Mouse (Mus musculus): ENCODE results near the gene Oas2. TPM values are rescaled to one million over a fixed set of nuclear protein-coding genes. Genes with fewer than 3 reads are reported as not detected.
A peak's percentile ranks its signal among the peaks of the same experiment; 100 is the strongest.

Oas2 gene
- polyA plus RNA-seq, 1 experiment from 2014 or later = 0.44 TPM

- Histone ChIP-seq H3K27ac (ENCODE audit: low read length) (no peak overlapping the region), H3K4me3 (ENCODE audit: low read length) (no peak overlapping the region), H3K4me2 (replicated peaks; ENCODE audit: low read depth, low read length) (no peak overlapping the region), H3K27me3 (ENCODE audit: insufficient read depth, low read length) (peaks cover 29% of the 10 kb centered on the region), H3K36me3 (ENCODE audit: insufficient read depth, low read length) (no peaks in the 10 kb centered on the region), H3K9ac (replicated peaks; ENCODE audit: low read length) (no peak overlapping the region), H3K4me1 (ENCODE audit: insufficient read depth, low read length) (peaks cover 15% of the 10 kb centered on the region), H3K9me3 (ENCODE audit: low read length) (no peaks in the 10 kb centered on the region)
- 48% methylated on average over 4 of the region's 4 CpGs for WGBS
- ATAC-seq (ENCODE audit: low FRiP score, low TSS enrichment) = no peak
Observed at GRCm38 (mm10) chr5:120690417-120690816, 59.2 kb downstream of the Oas2 start.

GRCm38 (mm10) chr5:120688434-120688833, 61.2 kb downstream of the Oas2 start:
- H3K4me3 ChIP-seq (ENCODE audit: low read length) = no peak overlapping the region
- H3K27ac ChIP-seq (ENCODE audit: low read length) = no peak overlapping the region
- no peak for ATAC-seq (ENCODE audit: low FRiP score, low TSS enrichment)
- H3K4me1 ChIP-seq (ENCODE audit: insufficient read depth, low read length) = peaks cover 5% of the 10 kb centered on the region; the same call in 1 of the 2 replicates
- H3K9ac ChIP-seq (replicated peaks; ENCODE audit: low read length) = no peak overlapping the region
- no peaks in the 10 kb centered on the region for H3K9me3 ChIP-seq (ENCODE audit: low read length)
- no peaks in the 10 kb centered on the region for H3K36me3 ChIP-seq (ENCODE audit: insufficient read depth, low read length)
- no peak overlapping the region for H3K4me2 ChIP-seq (replicated peaks; ENCODE audit: low read depth, low read length)
- 40% methylated on average over 4 of the region's 4 CpGs for WGBS
- peaks cover 12% of the 10 kb centered on the region for H3K27me3 ChIP-seq (ENCODE audit: insufficient read depth, low read length)

- Histone ChIP-seq H3K4me1 (ENCODE audit: insufficient read depth, low read length) (peaks cover 10% of the 10 kb centered on the region), H3K4me2 (replicated peaks; ENCODE audit: low read depth, low read length) (no peak overlapping the region), H3K4me3 (ENCODE audit: low read length) (no peak overlapping the region), H3K27me3 (ENCODE audit: insufficient read depth, low read length) (peaks cover 11% of the 10 kb centered on the region), H3K9ac (replicated peaks; ENCODE audit: low read length) (no peak overlapping the region), H3K27ac (ENCODE audit: low read length) (no peak overlapping the region), H3K36me3 (ENCODE audit: insufficient read depth, low read length) (no peaks in the 10 kb centered on the region), H3K9me3 (ENCODE audit: low read length) (no peaks in the 10 kb centered on the region)
- WGBS = 88% methylated on average over 5 of the region's 5 CpGs
- ATAC-seq (ENCODE audit: low FRiP score, low TSS enrichment) = no peak
Observed at GRCm38 (mm10) chr5:120687897-120688296, 61.8 kb downstream of the Oas2 start.

- H3K4me2 ChIP-seq (replicated peaks; ENCODE audit: low read depth, low read length) = no peak overlapping the region
- no peak for ATAC-seq (ENCODE audit: low FRiP score, low TSS enrichment)
- H3K27me3 ChIP-seq (ENCODE audit: insufficient read depth, low read length) = peaks cover 13% of the 10 kb centered on the region
- H3K4me1 ChIP-seq (ENCODE audit: insufficient read depth, low read length) = peaks cover 14% of the 10 kb centered on the region
- WGBS = 81% methylated on average over 3 of the region's 3 CpGs
- no peaks in the 10 kb centered on the region for H3K36me3 ChIP-seq (ENCODE audit: insufficient read depth, low read length)
- no peaks in the 10 kb centered on the region for H3K9me3 ChIP-seq (ENCODE audit: low read length)
- no peak overlapping the region for H3K27ac ChIP-seq (ENCODE audit: low read length)
- no peak overlapping the region for H3K4me3 ChIP-seq (ENCODE audit: low read length)
- H3K9ac ChIP-seq (replicated peaks; ENCODE audit: low read length) = no peak overlapping the region
Observed at GRCm38 (mm10) chr5:120687484-120687851, 62.2 kb downstream of the Oas2 start.

GRCm38 (mm10) chr5:120686749-120687483, 62.7 kb downstream of the Oas2 start:
- Histone ChIP-seq H3K36me3 (ENCODE audit: insufficient read depth, low read length) (no peaks in the 10 kb centered on the region), H3K27me3 (ENCODE audit: insufficient read depth, low read length) (peaks cover 17% of the 10 kb centered on the region), H3K9ac (replicated peaks; ENCODE audit: low read length) (no peak overlapping the region), H3K4me1 (ENCODE audit: insufficient read depth, low read length) (peaks cover 16% of the 10 kb centered on the region), H3K9me3 (ENCODE audit: low read length) (no peaks in the 10 kb centered on the region), H3K27ac (ENCODE audit: low read length) (no peak overlapping the region), H3K4me3 (ENCODE audit: low read length) (no peak overlapping the region), H3K4me2 (replicated peaks; ENCODE audit: low read depth, low read length) (no peak overlapping the region)
- ATAC-seq (ENCODE audit: low FRiP score, low TSS enrichment) = no peak
- 79% methylated on average over 6 of the region's 6 CpGs for WGBS

GRCm38 (mm10) chr5:120685678-120686077, 64.0 kb downstream of the Oas2 start:
- WGBS = 70% methylated on average over 8 of the region's 8 CpGs
- Histone ChIP-seq H3K4me3 (ENCODE audit: low read length) (no peak overlapping the region), H3K9ac (replicated peaks; ENCODE audit: low read length) (no peak overlapping the region), H3K4me1 (ENCODE audit: insufficient read depth, low read length) (peaks cover 16% of the 10 kb centered on the region), H3K36me3 (ENCODE audit: insufficient read depth, low read length) (no peaks in the 10 kb centered on the region), H3K9me3 (ENCODE audit: low read length) (no peaks in the 10 kb centered on the region), H3K27me3 (ENCODE audit: insufficient read depth, low read length) (peaks cover 17% of the 10 kb centered on the region), H3K27ac (ENCODE audit: low read length) (no peak overlapping the region), H3K4me2 (replicated peaks; ENCODE audit: low read depth, low read length) (no peak overlapping the region)
- no peak for ATAC-seq (ENCODE audit: low FRiP score, low TSS enrichment)

GRCm38 (mm10) chr5:120682982-120683771, 66.5 kb downstream of the Oas2 start:
- H3K27me3 ChIP-seq (ENCODE audit: insufficient read depth, low read length) = peaks cover 17% of the 10 kb centered on the region
- H3K27ac ChIP-seq (ENCODE audit: low read length) = no peak overlapping the region
- H3K4me3 ChIP-seq (ENCODE audit: low read length) = 0 out of 2 replicates have a peak overlapping the region, but pooled peaks have one; percentile 4
- WGBS = 15% methylated on average over 24 of the region's 24 CpGs
- H3K9me3 ChIP-seq (ENCODE audit: low read length) = no peaks in the 10 kb centered on the region
- no peaks in the 10 kb centered on the region for H3K36me3 ChIP-seq (ENCODE audit: insufficient read depth, low read length)
- H3K9ac ChIP-seq (replicated peaks; ENCODE audit: low read length) = 0 out of 2 replicates have a peak overlapping the region, but pooled peaks have one; percentile 45
- peaks cover 25% of the 10 kb centered on the region for H3K4me1 ChIP-seq (ENCODE audit: insufficient read depth, low read length)
- H3K4me2 ChIP-seq (replicated peaks; ENCODE audit: low read depth, low read length) = peak overlapping the region; percentile 37
- ATAC-seq (ENCODE audit: low FRiP score, low TSS enrichment) = no peak

GRCm38 (mm10) chr5:120680918-120681317, 68.7 kb downstream of the Oas2 start:
- WGBS = 90% methylated on average over 18 of the region's 18 CpGs
- Histone ChIP-seq H3K4me1 (ENCODE audit: insufficient read depth, low read length) (peaks cover 25% of the 10 kb centered on the region), H3K4me2 (replicated peaks; ENCODE audit: low read depth, low read length) (peak overlapping the region; percentile 70), H3K9me3 (ENCODE audit: low read length) (no peaks in the 10 kb centered on the region), H3K27me3 (ENCODE audit: insufficient read depth, low read length) (peaks cover 17% of the 10 kb centered on the region), H3K9ac (replicated peaks; ENCODE audit: low read length) (0 out of 2 replicates have a peak overlapping the region, but pooled peaks have one; percentile 43), H3K4me3 (ENCODE audit: low read length) (no peak overlapping the region), H3K36me3 (ENCODE audit: insufficient read depth, low read length) (no peaks in the 10 kb centered on the region), H3K27ac (ENCODE audit: low read length) (no peak overlapping the region; the same call in 1 of the 2 replicates)
- no peak for ATAC-seq (ENCODE audit: low FRiP score, low TSS enrichment)

Measured in kidney, embryonic 16.5 days (tissue).